Mouse (Mus musculus): ENCODE measurements around the gene Olfr820. TPM values are rescaled to one million over a fixed set of nuclear protein-coding genes. Genes with fewer than 3 reads are reported as not detected.

Gene Olfr820
- polyA plus RNA-seq, 1 experiment from 2014 or later = not detected

Other genes with a start within 250 kb of the Olfr820 start
- gene Olfr808, start 247.1 kb upstream of the Olfr820 start, polyA plus RNA-seq (2015; fragmentation: Nextera tagmentation; extraction: Ambion mirVana) = not detected in 2 replicates
- not detected in 2 replicates for gene Olfr809, start 238.0 kb upstream of the Olfr820 start, polyA plus RNA-seq (2015; fragmentation: Nextera tagmentation; extraction: Ambion mirVana)
- not detected in 2 replicates for gene Olfr810, start 217.7 kb upstream of the Olfr820 start, polyA plus RNA-seq (2015; fragmentation: Nextera tagmentation; extraction: Ambion mirVana)
- gene Olfr811, start 208.2 kb upstream of the Olfr820 start, polyA plus RNA-seq (2015; fragmentation: Nextera tagmentation; extraction: Ambion mirVana) = not detected in 2 replicates
- not detected in 2 replicates for gene Olfr812, start 166.5 kb upstream of the Olfr820 start, polyA plus RNA-seq (2015; fragmentation: Nextera tagmentation; extraction: Ambion mirVana)
- gene Olfr813, start 157.3 kb upstream of the Olfr820 start, polyA plus RNA-seq (2015; fragmentation: Nextera tagmentation; extraction: Ambion mirVana) = not detected in 2 replicates
- gene Olfr814, start 132.8 kb upstream of the Olfr820 start, polyA plus RNA-seq (2015; fragmentation: Nextera tagmentation; extraction: Ambion mirVana) = not detected in 2 replicates
- not detected in 2 replicates for gene Olfr815, start 106.8 kb upstream of the Olfr820 start, polyA plus RNA-seq (2015; fragmentation: Nextera tagmentation; extraction: Ambion mirVana)
- not detected in 2 replicates for gene Olfr816, start 97.0 kb upstream of the Olfr820 start, polyA plus RNA-seq (2015; fragmentation: Nextera tagmentation; extraction: Ambion mirVana)
- gene Olfr818, start 63.5 kb upstream of the Olfr820 start, polyA plus RNA-seq (2015; fragmentation: Nextera tagmentation; extraction: Ambion mirVana) = not detected in 2 replicates
- gene Olfr819, start 45.4 kb upstream of the Olfr820 start, polyA plus RNA-seq (2015; fragmentation: Nextera tagmentation; extraction: Ambion mirVana) = not detected in 2 replicates
- gene Olfr247, start 36.5 kb upstream of the Olfr820 start, polyA plus RNA-seq (2015; fragmentation: Nextera tagmentation; extraction: Ambion mirVana) = not detected in 2 replicates
- not detected in 2 replicates for gene Gm10310, start 27.6 kb upstream of the Olfr820 start, polyA plus RNA-seq (2015; fragmentation: Nextera tagmentation; extraction: Ambion mirVana)
- not detected in 2 replicates for gene Olfr821, start 17.7 kb downstream of the Olfr820 start, polyA plus RNA-seq (2015; fragmentation: Nextera tagmentation; extraction: Ambion mirVana)
- gene Olfr822, start 58.6 kb downstream of the Olfr820 start, polyA plus RNA-seq (2015; fragmentation: Nextera tagmentation; extraction: Ambion mirVana) = not detected in 2 replicates
- gene Olfr823, start 102.8 kb downstream of the Olfr820 start, polyA plus RNA-seq (2015; fragmentation: Nextera tagmentation; extraction: Ambion mirVana) = not detected in 2 replicates
- not detected in 2 replicates for gene Olfr824, start 117.4 kb downstream of the Olfr820 start, polyA plus RNA-seq (2015; fragmentation: Nextera tagmentation; extraction: Ambion mirVana)
- not detected in 2 replicates for gene Olfr825, start 154.1 kb downstream of the Olfr820 start, polyA plus RNA-seq (2015; fragmentation: Nextera tagmentation; extraction: Ambion mirVana)
- gene Olfr826, start 171.6 kb downstream of the Olfr820 start, polyA plus RNA-seq (2015; fragmentation: Nextera tagmentation; extraction: Ambion mirVana) = not detected in 2 replicates
- not detected in 2 replicates for gene Olfr827, start 201.8 kb downstream of the Olfr820 start, polyA plus RNA-seq (2015; fragmentation: Nextera tagmentation; extraction: Ambion mirVana)

Data from stomach, embryonic 15.5 days (tissue).